Mouse (Mus musculus) activated CD4-positive, CD25-positive, alpha-beta regulatory T cell, adult 4 months (primary cell): Measurements from ENCODE around the gene Gpn2. TPM values are rescaled to one million over a fixed set of nuclear protein-coding genes. Genes with fewer than 3 reads are reported as not detected.

Source experiments
- ATAC-seq: one replicate; pipeline ENCODE4 v1.8.0; 2017
- polyA plus RNA-seq, 2 experiments: library from polyadenylated mRNA; unstranded; fragments of 100-300 nt; shearing (Covaris generic); gene quantifications; one replicate each; pipeline ENCODE4 v1.2.1; 2017

The Gpn2 gene
- polyA plus RNA-seq, 2 experiments from 2014 or later, result 7.8 to 7.9 TPM

- peak; percentile 57 for ATAC-seq
Observed at GRCm38 (mm10) chr4:133625621-133626071, 41.5 kb downstream of the Gpn2 start.

- ATAC-seq, result no peak
Observed at GRCm38 (mm10) chr4:133626221-133626620, 42.1 kb downstream of the Gpn2 start.

- no peak for ATAC-seq
Observed at GRCm38 (mm10) chr4:133626621-133627020, 42.5 kb downstream of the Gpn2 start.

GRCm38 (mm10) chr4:133627039-133627438 lies 42.9 kb downstream of the Gpn2 start:
- no peak for ATAC-seq

- ATAC-seq, result no peak
Observed at GRCm38 (mm10) chr4:133628517-133628916, 44.4 kb downstream of the Gpn2 start.

GRCm38 (mm10) chr4:133629191-133629590 lies 45.0 kb downstream of the Gpn2 start:
- peak; percentile 34 for ATAC-seq

- no peak for ATAC-seq
Observed at GRCm38 (mm10) chr4:133630326-133630920, 46.3 kb downstream of the Gpn2 start.

DNA sequence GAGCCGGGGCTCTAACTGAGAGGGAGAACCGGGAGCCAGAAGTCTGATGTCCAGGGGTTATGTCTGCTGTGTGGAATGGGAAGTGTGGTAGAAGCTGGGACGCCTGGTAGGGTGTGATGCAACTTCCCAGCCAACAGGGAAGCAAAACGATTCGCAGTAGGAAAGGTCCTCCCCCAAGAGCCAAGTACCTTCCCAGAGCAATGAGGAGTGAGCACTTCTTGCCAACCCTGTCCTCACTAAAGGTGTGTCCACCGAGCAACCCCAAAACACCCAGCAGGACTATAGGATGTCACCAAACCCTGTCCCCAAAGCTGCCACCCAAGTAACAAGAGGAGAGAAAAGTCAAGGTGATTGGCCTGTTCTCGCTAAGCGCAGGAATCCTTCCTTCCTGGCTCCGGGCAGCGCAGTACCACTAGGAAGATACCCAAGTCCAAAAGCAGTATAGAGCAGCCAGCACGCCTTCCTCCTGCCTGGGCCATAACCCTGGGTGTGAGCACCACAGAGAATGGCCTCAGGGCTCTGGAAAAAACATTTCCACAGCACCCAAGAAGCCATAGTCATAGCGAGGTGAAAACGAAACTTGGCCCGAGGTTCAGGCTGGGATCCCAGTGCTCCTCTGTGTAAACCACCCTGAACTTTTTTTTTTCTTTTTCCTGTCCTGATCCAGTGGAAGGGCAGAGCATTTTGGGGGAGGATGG lies 47.1 kb downstream of the Gpn2 start:
- ATAC-seq, result peak; percentile 14

GRCm38 (mm10) chr4:133631769-133632411 lies 47.7 kb downstream of the Gpn2 start:
- no peak for ATAC-seq

- ATAC-seq, result no peak
Observed at GRCm38 (mm10) chr4:133632483-133633327, 48.5 kb downstream of the Gpn2 start.

DNA sequence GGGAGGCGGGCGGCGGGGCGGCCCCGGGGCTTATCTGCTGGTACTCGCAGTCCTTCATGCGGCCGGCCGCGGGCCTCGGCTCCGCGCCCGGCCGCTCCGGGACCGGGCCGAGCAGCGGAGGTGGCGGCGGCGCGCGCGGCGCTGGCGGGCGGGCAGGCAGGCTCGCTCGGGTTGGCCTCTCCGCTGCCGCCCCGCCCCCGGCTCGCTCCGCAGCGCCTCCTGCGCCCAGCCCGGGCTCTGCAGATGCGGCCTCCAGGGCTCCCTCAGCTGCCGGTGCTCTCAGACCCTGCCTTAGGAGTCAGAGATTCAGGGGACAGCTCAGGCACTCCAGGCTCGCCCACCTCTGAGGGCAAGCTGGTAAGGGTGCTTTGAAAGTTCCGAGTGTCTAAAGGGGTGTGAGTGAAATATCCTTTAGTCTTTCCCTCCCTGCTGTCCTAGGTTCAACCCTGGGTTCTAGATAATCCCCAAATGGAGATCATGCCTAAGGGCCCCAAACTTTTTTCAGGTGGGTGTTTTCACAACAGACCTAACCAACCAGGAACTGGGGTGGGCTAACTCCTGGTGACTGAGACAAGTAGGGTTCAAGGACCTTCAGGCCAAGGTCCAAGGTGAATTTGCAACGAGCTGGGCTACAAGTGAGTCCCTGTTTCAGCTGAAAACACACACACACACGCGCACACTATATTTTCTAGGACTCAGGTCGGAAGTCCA lies 49.3 kb downstream of the Gpn2 start:
- ATAC-seq, result peak; percentile 48

DNA sequence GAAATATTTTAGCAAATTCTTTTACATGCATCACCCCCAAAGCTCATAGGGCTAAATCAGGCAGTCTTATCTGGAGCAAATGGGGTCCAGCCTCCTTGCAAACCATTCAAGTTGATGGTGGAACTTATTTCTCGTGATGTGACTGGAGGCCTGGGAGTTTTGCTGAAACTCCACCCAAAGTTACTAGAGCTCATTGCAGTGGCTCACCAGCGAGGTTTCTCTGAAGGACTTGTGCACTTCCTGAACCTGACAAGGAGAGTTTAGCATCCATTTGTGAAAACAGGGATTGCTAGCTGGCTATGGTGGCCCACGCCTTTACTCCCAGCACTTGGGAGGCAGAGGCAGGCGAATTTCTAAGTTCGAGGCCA lies 49.9 kb downstream of the Gpn2 start:
- ATAC-seq, result no peak

Other genes with a start within 250 kb of the Gpn2 start
- gene Wdtc1, start 230.9 kb upstream of the Gpn2 start, polyA plus RNA-seq, result 1 to 10 TPM; 5.5 to 8.9 TPM
- 10 to 100 TPM; 10.4 to 11.3 TPM for gene Slc9a1, start 214.7 kb upstream of the Gpn2 start, polyA plus RNA-seq
- gene Tent5b, start 104.2 kb upstream of the Gpn2 start, polyA plus RNA-seq, result not detected
- gene Trnp1, start 85.8 kb upstream of the Gpn2 start, polyA plus RNA-seq, result not detected
- not detected for gene Kdf1, start 65.4 kb upstream of the Gpn2 start, polyA plus RNA-seq
- 10 to 100 TPM; 32.7 to 55.9 TPM for gene Nudc, start 38.4 kb upstream of the Gpn2 start, polyA plus RNA-seq
- not detected for gene Nr0b2, start 31.0 kb upstream of the Gpn2 start, polyA plus RNA-seq
- 1 to 10 TPM; 1.1 to 1.7 TPM for gene Gpatch3, start 9.6 kb upstream of the Gpn2 start, polyA plus RNA-seq
- gene Sfn, start 17.8 kb downstream of the Gpn2 start, polyA plus RNA-seq, result 10 to 100 TPM; 10.2 to 22.2 TPM
- gene Zdhhc18, start 65.8 kb downstream of the Gpn2 start, polyA plus RNA-seq, result 10 to 100 TPM; 25.8 to 28.8 TPM
- 10 to 100 TPM; 10.6 to 11.9 TPM for gene Pigv, start 88.3 kb downstream of the Gpn2 start, polyA plus RNA-seq
- 10 to 100 TPM; 58.4 to 79.1 TPM for gene Arid1a, start 172.4 kb downstream of the Gpn2 start, polyA plus RNA-seq